Mouse (Mus musculus): ENCODE results near the gene Wasf3.
"Not testable (repeated sequence)": the region's sequence is repeated elsewhere in the genome, so short reads cannot be mapped to it uniquely, and the experiment has no call there.

The Wasf3 gene

GRCm38 (mm10) chr5:146401012-146401411 lies 16.2 kb downstream of the Wasf3 start:
- not testable (repeated sequence) for DNase-seq (ENCODE audit: low spot score in 2 of 2)

- DNase-seq (ENCODE audit: low spot score in 2 of 2): no peak
Observed at GRCm38 (mm10) chr5:146402311-146402710, 17.5 kb downstream of the Wasf3 start.

GRCm38 (mm10) chr5:146403923-146404322 lies 19.1 kb downstream of the Wasf3 start:
- no peak for DNase-seq (ENCODE audit: low spot score in 2 of 2)

GRCm38 (mm10) chr5:146406133-146406532 lies 21.3 kb downstream of the Wasf3 start:
- no peak for DNase-seq (ENCODE audit: low spot score in 2 of 2)

GRCm38 (mm10) chr5:146407791-146408190 lies 23.0 kb downstream of the Wasf3 start:
- no peak for DNase-seq (ENCODE audit: low spot score in 2 of 2)

GRCm38 (mm10) chr5:146408604-146409003 lies 23.8 kb downstream of the Wasf3 start:
- no peak for DNase-seq (ENCODE audit: low spot score in 2 of 2)

GRCm38 (mm10) chr5:146410821-146411220 lies 26.0 kb downstream of the Wasf3 start:
- DNase-seq (ENCODE audit: low spot score in 2 of 2): no peak

- DNase-seq (ENCODE audit: low spot score in 2 of 2): peak; percentile 61 to 71
Observed at GRCm38 (mm10) chr5:146412743-146413430, 28.1 kb downstream of the Wasf3 start.

GRCm38 (mm10) chr5:146414611-146415010 lies 29.8 kb downstream of the Wasf3 start:
- no peak for DNase-seq (ENCODE audit: low spot score in 2 of 2)

- DNase-seq (ENCODE audit: low spot score in 2 of 2): no peak
Observed at GRCm38 (mm10) chr5:146415218-146415617, 30.4 kb downstream of the Wasf3 start.

- DNase-seq (ENCODE audit: low spot score in 2 of 2): no peak
Observed at GRCm38 (mm10) chr5:146416331-146417110, 31.7 kb downstream of the Wasf3 start.

GRCm38 (mm10) chr5:146418092-146418491 lies 33.3 kb downstream of the Wasf3 start:
- DNase-seq (ENCODE audit: low spot score in 2 of 2): no peak

- DNase-seq (ENCODE audit: low spot score in 2 of 2): no peak
Observed at GRCm38 (mm10) chr5:146420081-146420480, 35.3 kb downstream of the Wasf3 start.

GRCm38 (mm10) chr5:146424711-146425326 lies 40.0 kb downstream of the Wasf3 start:
- DNase-seq (ENCODE audit: low spot score in 2 of 2): peak; percentile 60 to 77

GRCm38 (mm10) chr5:146425656-146426055 lies 40.9 kb downstream of the Wasf3 start:
- DNase-seq (ENCODE audit: low spot score in 2 of 2): no peak

GRCm38 (mm10) chr5:146428109-146428508 lies 43.3 kb downstream of the Wasf3 start:
- DNase-seq (ENCODE audit: low spot score in 2 of 2): peak in 1 of 2 experiments; percentile 34

GRCm38 (mm10) chr5:146431821-146432220 lies 47.0 kb downstream of the Wasf3 start:
- no peak for DNase-seq (ENCODE audit: low spot score in 2 of 2)

GRCm38 (mm10) chr5:146432476-146432875 lies 47.7 kb downstream of the Wasf3 start:
- DNase-seq (ENCODE audit: low spot score in 2 of 2): no peak

GRCm38 (mm10) chr5:146435316-146435715 lies 50.5 kb downstream of the Wasf3 start:
- DNase-seq (ENCODE audit: low spot score in 2 of 2): no peak

- DNase-seq (ENCODE audit: low spot score in 2 of 2): no peak
Observed at GRCm38 (mm10) chr5:146436796-146437195, 52.0 kb downstream of the Wasf3 start.

- no peak for DNase-seq (ENCODE audit: low spot score in 2 of 2)
Observed at GRCm38 (mm10) chr5:146439152-146439781, 54.5 kb downstream of the Wasf3 start.

- no peak for DNase-seq (ENCODE audit: low spot score in 2 of 2)
Observed at GRCm38 (mm10) chr5:146440273-146440672, 55.5 kb downstream of the Wasf3 start.

Data from right cerebral cortex, adult 2 months (tissue).